Mouse (Mus musculus) stomach, embryonic 14.5 days (tissue): Measurements from ENCODE around the gene Irak4. TPM values are rescaled to one million over a fixed set of nuclear protein-coding genes. Genes with fewer than 3 reads are reported as not detected.
A peak's percentile ranks its signal among the peaks of the same experiment; 100 is the strongest.

Experiments used
- ATAC-seq: fragments of 200-750 bp; cut with Nextera tagmentation; 2 replicates; pipeline ENCODE4 v1.8.0; 2017; ENCODE audit warnings: low read depth, moderate TSS enrichment; ENCODE audit not compliant: insufficient number of reproducible peaks, insufficient read depth, low FRiP score
- H3K27ac ChIP-seq: fragments of 300-500 bp; sonication (generic); 2 replicates; pipeline ENCODE4 v1.5.1; 2014; ENCODE audit warnings: mild to moderate bottlenecking, low read length, moderate library complexity, mixed read lengths
- H3K27me3 ChIP-seq: fragments of 300-500 bp; sonication (generic); 2 replicates; pipeline ENCODE4 v1.6.1; 2014; ENCODE audit warnings: low read length, control low read depth, mixed read lengths; ENCODE audit not compliant: control insufficient read depth, insufficient read depth
- H3K36me3 ChIP-seq: fragments of 300-500 bp; sonication (generic); 2 replicates; pipeline ENCODE4 v1.6.1; 2014; ENCODE audit warnings: mild to moderate bottlenecking, control low read depth, low read length, moderate library complexity, mixed read lengths; ENCODE audit not compliant: control insufficient read depth, insufficient read depth
- H3K4me1 ChIP-seq: fragments of 300-500 bp; sonication (generic); 2 replicates; pipeline ENCODE4 v1.6.1; 2014; ENCODE audit warnings: low read length, control low read depth, mixed read lengths; ENCODE audit not compliant: control insufficient read depth, insufficient read depth
- H3K4me2 ChIP-seq: fragments of 300-500 bp; sonication (generic); replicated peaks from 2 replicates; pipeline ENCODE4 v1.6.1; 2014; ENCODE audit warnings: low read depth, low read length, control low read depth
- H3K4me3 ChIP-seq: fragments of 300-500 bp; sonication (generic); 2 replicates; pipeline ENCODE4 v1.5.1; 2014; ENCODE audit warnings: low read depth, low read length, control low read depth
- H3K9ac ChIP-seq: fragments of 300-500 bp; sonication (generic); replicated peaks from 2 replicates; pipeline ENCODE4 v1.6.1; 2014; ENCODE audit warnings: low read depth, mild to moderate bottlenecking, control low read depth, low read length, moderate library complexity, mixed read lengths
- H3K9me3 ChIP-seq: fragments of 300-500 bp; sonication (generic); 2 replicates; pipeline ENCODE4 v1.6.1; 2016; ENCODE audit warnings: low read depth, low read length, control low read depth; ENCODE audit not compliant: control insufficient read depth
- WGBS: fragments of 180-500 bp; shearing (Covaris S2); extraction: QIAGEN DNeasy Blood & Tissue Kit; methylation state at CpG from one replicate; pipeline ENCODE4 v1.1.7; 2014; 5-methylcytosine and 5-hydroxymethylcytosine counted together
- polyA plus RNA-seq: library from polyadenylated mRNA; unstranded; fragments of >200 nt; fragmentation: Nextera tagmentation; extraction: Ambion mirVana; gene quantifications from 2 replicates; pipeline ENCODE4 v1.2.1, GENCODE M21; 2014

Gene Irak4
- polyA plus RNA-seq, 1 experiment from 2014 or later = 7.0 TPM

DNA sequence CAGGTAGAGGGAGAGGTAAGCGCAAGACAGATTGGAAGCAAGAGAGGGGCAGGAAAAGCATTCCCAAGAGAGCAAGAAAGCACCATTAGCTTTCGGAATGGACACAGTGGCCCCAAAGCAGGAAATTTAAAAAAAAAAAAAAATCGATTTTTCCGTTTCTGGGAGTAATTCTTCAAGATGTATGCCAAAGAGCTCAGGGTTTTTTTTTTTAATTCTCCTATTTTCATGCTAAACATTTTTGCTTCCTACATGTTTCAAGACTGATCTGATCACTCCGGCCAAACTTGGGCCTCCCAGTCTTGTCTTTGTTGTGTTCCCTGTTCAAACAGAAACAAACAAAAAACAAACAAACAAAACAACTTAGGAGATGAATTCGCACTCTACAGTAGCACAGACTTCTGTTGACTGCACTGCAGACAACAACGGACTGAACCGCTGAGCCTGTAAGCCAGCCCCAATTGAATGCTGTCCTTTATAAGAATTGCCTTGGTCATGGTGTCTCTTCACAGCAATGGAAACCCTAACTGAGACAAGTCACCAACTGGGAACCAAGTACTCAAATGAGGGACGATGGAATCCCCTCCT, 701 bp downstream of the Irak4 start:
- 43% methylated on average over 9 of the region's 9 CpGs for WGBS
- H3K9me3 ChIP-seq = no peaks in the 10 kb centered on the region
- H3K27me3 ChIP-seq = no peaks in the 10 kb centered on the region
- H3K27ac ChIP-seq = peak overlapping the region; percentile 84
- peak overlapping the region; percentile 83 for H3K4me3 ChIP-seq
- no peaks in the 10 kb centered on the region for H3K4me1 ChIP-seq
- ATAC-seq = no peak
- no peaks in the 10 kb centered on the region for H3K36me3 ChIP-seq
- peak overlapping the region; percentile 83 for H3K4me2 ChIP-seq
- peak overlapping the region; percentile 65 for H3K9ac ChIP-seq

DNA sequence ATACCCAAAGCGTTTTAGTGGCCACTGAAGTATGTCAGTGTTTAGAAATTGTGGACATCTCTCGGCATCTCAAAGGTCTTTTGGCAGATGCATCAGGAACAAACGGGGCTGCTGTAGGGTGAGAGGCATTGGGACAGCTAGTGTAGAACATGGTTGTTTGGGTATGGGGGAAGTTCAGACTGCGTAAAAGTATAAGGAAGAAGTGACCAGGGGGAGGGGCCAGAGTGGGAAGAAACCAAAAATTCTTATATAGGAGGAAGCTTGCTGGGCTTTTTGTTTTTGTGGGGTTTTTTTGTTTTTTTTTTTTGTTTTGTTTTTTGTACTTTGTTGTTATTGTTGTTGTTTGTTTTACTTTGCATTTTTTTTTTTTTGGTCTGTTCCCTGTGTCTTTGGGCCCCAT, 1.4 kb downstream of the Irak4 start:
- H3K4me2 ChIP-seq = no peak overlapping the region
- H3K9ac ChIP-seq = no peak overlapping the region
- no peak for ATAC-seq
- no peaks in the 10 kb centered on the region for H3K4me1 ChIP-seq
- H3K36me3 ChIP-seq = no peaks in the 10 kb centered on the region
- 75% methylated on average over 4 of the region's 4 CpGs for WGBS
- no peaks in the 10 kb centered on the region for H3K27me3 ChIP-seq
- no peak overlapping the region for H3K27ac ChIP-seq
- H3K4me3 ChIP-seq = no peak overlapping the region
- H3K9me3 ChIP-seq = peaks cover 2% of the 10 kb centered on the region; the same call in 1 of the 2 replicates

DNA sequence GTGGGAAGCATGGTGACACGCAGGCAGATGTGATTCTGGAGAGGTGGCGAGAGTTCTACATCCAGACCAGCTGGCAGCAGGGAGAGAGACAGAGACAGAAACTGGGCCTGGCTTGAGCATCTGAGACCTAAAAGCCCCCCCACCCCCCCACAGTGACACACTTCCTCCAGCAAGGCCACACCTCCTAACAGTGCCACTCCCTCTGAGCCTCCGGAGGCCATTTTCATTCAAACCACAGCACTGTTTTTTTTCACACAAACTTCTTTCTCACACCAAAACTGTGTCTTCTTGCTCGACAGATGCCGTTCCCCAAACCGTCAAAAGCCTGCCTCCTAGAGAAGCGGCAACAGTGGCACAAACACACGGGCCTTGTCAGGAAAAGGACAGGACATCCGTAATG, 10.1 kb downstream of the Irak4 start:
- Histone ChIP-seq H3K4me1 (no peaks in the 10 kb centered on the region), H3K9ac (no peak overlapping the region), H3K27ac (no peak overlapping the region), H3K9me3 (peaks cover 6% of the 10 kb centered on the region; the same call in 1 of the 2 replicates), H3K36me3 (no peaks in the 10 kb centered on the region), H3K4me3 (no peak overlapping the region), H3K27me3 (no peaks in the 10 kb centered on the region), H3K4me2 (no peak overlapping the region)
- no peak for ATAC-seq
- 97% methylated on average over 9 of the region's 9 CpGs for WGBS

DNA sequence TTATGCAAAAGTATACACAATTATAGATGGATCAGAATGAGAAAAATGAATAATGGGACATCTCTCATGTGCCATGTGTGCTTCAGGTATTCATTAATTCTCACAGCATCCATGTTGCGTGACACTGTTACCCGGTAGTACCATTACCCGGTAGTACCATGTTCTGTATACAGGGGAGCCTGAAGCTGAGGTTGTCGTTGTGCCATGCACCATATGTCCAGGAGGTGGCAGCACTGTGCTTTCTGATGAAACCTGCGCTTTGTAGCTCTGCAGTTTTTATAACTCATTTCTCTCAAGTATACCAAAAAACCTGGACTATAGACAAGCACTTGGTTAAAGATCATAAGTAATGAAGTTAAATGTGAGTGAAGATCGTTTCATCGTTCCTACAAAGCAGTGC, 14.0 kb downstream of the Irak4 start:
- ATAC-seq = no peak
- Histone ChIP-seq H3K4me1 (no peaks in the 10 kb centered on the region), H3K36me3 (no peaks in the 10 kb centered on the region), H3K9me3 (no peaks in the 10 kb centered on the region), H3K4me3 (no peak overlapping the region), H3K27me3 (no peaks in the 10 kb centered on the region), H3K9ac (no peak overlapping the region), H3K4me2 (no peak overlapping the region), H3K27ac (no peak overlapping the region)
- WGBS = 26% methylated on average over 7 of the region's 7 CpGs

DNA sequence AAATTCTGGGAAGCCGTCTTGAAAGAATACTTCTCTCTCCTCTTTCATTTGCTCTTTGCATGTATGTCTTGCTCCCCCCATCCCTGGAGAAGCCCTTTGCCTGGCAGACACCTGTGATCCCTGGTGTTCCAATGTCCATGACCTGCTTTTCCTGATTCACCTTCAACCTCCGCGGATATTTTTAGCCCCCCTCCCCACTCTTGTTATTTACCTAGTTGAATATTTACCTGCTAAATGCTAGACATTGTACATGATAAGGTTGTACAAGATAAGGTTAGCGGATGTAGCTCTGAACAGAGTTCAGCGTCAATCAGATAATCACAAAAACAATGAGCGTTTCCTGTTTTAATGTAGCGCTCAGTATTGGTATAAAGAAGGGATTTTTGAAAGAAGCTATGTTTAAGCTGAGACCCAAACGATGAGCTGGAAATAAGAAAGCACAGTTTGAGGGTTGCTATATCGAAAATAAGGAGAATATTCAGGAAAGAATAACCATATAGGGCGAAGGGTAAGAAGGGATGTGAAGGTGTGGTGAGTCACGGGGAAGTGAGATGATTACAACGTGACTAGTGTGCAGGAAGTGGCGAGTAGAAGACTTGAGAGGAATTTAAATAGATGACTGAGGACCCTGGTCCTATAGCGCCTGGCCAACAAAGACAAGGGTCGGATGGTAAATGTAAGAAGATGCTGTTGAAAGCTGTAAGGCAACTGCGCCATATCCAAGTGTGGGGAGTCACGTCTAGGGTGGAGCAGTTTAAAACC, 15.6 kb downstream of the Irak4 start:
- WGBS = 72% methylated on average over 17 of the region's 17 CpGs
- no peak overlapping the region for H3K9ac ChIP-seq
- no peak overlapping the region for H3K27ac ChIP-seq
- H3K9me3 ChIP-seq = no peaks in the 10 kb centered on the region
- ATAC-seq = no peak
- H3K27me3 ChIP-seq = no peaks in the 10 kb centered on the region
- H3K4me1 ChIP-seq = no peaks in the 10 kb centered on the region
- H3K36me3 ChIP-seq = no peaks in the 10 kb centered on the region
- H3K4me2 ChIP-seq = no peak overlapping the region
- no peak overlapping the region for H3K4me3 ChIP-seq

DNA sequence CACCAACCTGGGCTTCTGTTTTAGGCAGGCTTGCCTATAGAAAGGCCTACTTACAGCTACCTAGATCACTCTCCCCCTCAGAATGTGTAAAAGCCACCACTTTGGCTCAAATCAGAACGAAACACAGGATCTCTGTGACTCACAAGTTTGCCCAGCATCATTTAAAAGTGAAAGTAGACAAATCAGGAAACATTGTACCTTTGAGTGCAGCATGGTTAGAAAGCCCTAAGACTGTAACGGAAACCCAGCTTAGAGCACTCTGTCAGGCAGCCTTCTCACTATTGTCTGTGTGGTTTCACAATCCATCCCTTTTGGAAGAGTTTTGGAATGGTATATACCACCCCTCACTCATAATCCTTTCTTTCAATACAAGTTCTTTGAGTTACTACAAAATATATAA, 21.5 kb downstream of the Irak4 start:
- no peak for ATAC-seq
- H3K27me3 ChIP-seq = no peaks in the 10 kb centered on the region
- 85% methylated on average over 2 of the region's 2 CpGs for WGBS
- H3K9ac ChIP-seq = no peak overlapping the region
- H3K4me1 ChIP-seq = no peaks in the 10 kb centered on the region
- H3K9me3 ChIP-seq = no peaks in the 10 kb centered on the region
- no peak overlapping the region for H3K4me3 ChIP-seq
- H3K27ac ChIP-seq = no peak overlapping the region
- no peak overlapping the region for H3K4me2 ChIP-seq
- H3K36me3 ChIP-seq = no peaks in the 10 kb centered on the region

DNA sequence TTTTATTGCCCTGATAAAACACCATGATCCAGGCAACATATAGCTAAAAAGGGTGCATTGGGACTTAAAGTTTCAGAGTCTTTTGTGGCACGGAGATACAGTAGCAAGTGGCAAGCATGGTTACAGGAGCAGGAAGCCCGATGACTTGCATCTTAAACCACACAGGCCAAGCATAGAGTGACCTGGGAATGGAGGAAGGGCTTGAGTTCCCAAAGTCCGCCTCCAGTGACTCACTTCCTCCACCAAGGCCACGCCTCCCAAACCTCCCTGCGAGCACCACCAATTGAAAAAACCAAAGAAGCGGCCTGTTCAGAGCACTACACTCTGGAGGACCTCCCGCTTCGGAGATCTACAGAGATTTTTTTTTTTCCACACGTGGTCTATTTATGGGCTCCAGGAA, 22.4 kb downstream of the Irak4 start:
- Histone ChIP-seq H3K36me3 (no peaks in the 10 kb centered on the region), H3K27me3 (no peaks in the 10 kb centered on the region), H3K9ac (no peak overlapping the region), H3K4me1 (no peaks in the 10 kb centered on the region), H3K9me3 (no peaks in the 10 kb centered on the region), H3K27ac (no peak overlapping the region), H3K4me3 (no peak overlapping the region), H3K4me2 (no peak overlapping the region)
- 87% methylated on average over 9 of the region's 9 CpGs for WGBS
- ATAC-seq = no peak

DNA sequence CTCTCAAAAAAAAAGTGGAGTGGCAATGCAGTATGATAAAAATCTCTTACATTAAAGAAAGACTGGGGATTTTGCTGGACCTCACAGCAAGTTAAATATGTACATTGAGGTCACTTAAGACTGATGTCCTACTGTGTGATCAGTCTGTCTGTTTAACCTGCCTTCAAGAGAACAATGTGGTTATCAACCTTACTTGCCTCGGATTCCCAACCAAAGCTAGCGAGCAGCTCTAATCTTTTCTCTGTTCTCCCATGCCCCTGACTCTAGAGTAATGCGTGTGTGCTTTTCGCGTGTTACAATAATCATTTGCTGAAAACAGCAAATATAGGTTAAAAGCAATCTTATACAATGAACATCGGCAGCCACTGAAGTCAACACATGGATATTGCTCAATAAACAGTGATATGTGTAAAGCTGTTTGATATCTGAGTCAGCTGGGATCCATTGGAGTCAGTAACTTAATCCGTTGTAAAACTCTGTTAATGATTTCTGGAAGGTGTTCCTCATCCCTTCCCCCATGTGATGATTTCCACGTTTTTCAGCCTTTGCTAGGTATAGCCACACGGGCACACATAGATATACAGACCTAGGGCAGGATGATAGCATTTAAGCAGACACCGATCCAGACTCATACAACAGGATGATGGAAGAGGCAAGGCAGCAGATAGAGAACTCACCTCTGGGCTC, 25.2 kb downstream of the Irak4 start:
- no peaks in the 10 kb centered on the region for H3K36me3 ChIP-seq
- no peaks in the 10 kb centered on the region for H3K27me3 ChIP-seq
- H3K9ac ChIP-seq = no peak overlapping the region
- H3K9me3 ChIP-seq = no peaks in the 10 kb centered on the region
- no peak overlapping the region for H3K4me3 ChIP-seq
- ATAC-seq = peak; percentile 79
- no peaks in the 10 kb centered on the region for H3K4me1 ChIP-seq
- no peak overlapping the region for H3K27ac ChIP-seq
- WGBS = 64% methylated on average over 10 of the region's 10 CpGs
- no peak overlapping the region for H3K4me2 ChIP-seq
